ENCODE assay signal across 23 mouse cellular contexts in the genomic region with DNA sequence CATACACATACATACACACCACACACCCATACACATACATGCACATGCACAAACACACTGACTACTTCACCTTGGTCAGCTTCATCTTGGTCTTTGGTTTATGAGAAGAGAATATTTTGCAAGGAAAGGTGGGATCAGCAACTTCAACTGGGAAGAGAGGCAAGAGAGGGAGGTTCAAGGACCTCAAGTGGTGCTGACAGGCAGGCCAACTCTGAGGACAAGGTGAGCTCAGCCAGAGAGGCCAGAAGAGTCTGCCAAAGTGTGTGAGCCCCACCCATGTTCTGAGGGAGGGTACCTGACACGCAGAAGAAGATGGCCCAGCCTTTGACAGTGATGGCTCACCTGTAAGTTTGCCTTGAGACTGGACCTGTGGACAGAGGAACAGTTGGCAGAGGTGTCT. TPM values are rescaled to one million over a fixed set of nuclear protein-coding genes. Genes with fewer than 3 reads are reported as not detected.
"Had no signal": no experiment of that assay in that cellular context is flagged by ENCODE, and none has a peak within 500 bp of the region (broad histone marks: within the 10 kb centered on the region; RNA-seq: fewer than 3 reads in every experiment).

No protein-coding gene starts in this region.

- DNase-seq: gastrocnemius, adult 2 months; gastrocnemius, postnatal 10 days; gastrocnemius, postnatal 25 days; heart, postnatal 14 days; heart, postnatal 4 days; kidney, adult 18-20 months; kidney, adult 8-10 months; kidney, postnatal 10 days; kidney, postnatal 36 days; layer of hippocampus, adult 9-11 months; layer of hippocampus, postnatal 36 days; left cerebral cortex, postnatal 4 days had no signal

RNA-seq across cellular contexts. Expression of a gene that starts 6.8 kb away (rescaled TPM):
- total RNA-seq: liver, adult 2 months had no signal

RNA-seq across cellular contexts. Expression of a gene that starts 11.4 kb away (rescaled TPM):
- total RNA-seq: gastrocnemius, adult 2 months; gastrocnemius, postnatal 10 days; gastrocnemius, postnatal 25 days; gastrocnemius, postnatal 4 days; granulocyte monocyte progenitor cell, adult 5-6 weeks; heart, adult 2 months; heart, postnatal 14 days; heart, postnatal 4 days; layer of hippocampus, adult 18-20 months; layer of hippocampus, adult 8-10 months; layer of hippocampus, postnatal 14 days; layer of hippocampus, postnatal 36 days; left cerebral cortex, adult 18-20 months; left cerebral cortex, adult 8-10 months; left cerebral cortex, postnatal 10 days; left cerebral cortex, postnatal 25 days; left cerebral cortex, postnatal 4 days; liver, adult 2 months had no signal

RNA-seq across cellular contexts. Expression of a gene that starts 23.0 kb away (rescaled TPM):
- total RNA-seq: gastrocnemius, adult 2 months; gastrocnemius, postnatal 25 days; granulocyte monocyte progenitor cell, adult 5-6 weeks; heart, adult 2 months; liver, adult 2 months had no signal

RNA-seq across cellular contexts. Expression of a gene that starts 23.1 kb away (rescaled TPM):
- total RNA-seq: gastrocnemius, adult 2 months; gastrocnemius, postnatal 10 days; gastrocnemius, postnatal 25 days; gastrocnemius, postnatal 4 days; granulocyte monocyte progenitor cell, adult 5-6 weeks; heart, adult 2 months; heart, postnatal 14 days; heart, postnatal 4 days; layer of hippocampus, adult 18-20 months; layer of hippocampus, adult 8-10 months; layer of hippocampus, postnatal 14 days; layer of hippocampus, postnatal 36 days; left cerebral cortex, adult 18-20 months; left cerebral cortex, adult 8-10 months; left cerebral cortex, postnatal 10 days; left cerebral cortex, postnatal 25 days; left cerebral cortex, postnatal 4 days; liver, adult 2 months had no signal
